Mouse (Mus musculus) splenic B cell, adult 2 months (primary cell): ENCODE results near the gene Ssc4d.

Experiments used
- DNase-seq: peaks from one replicate; pipeline ENCODE4 v3.0.0-alpha.2; 2011; ENCODE audit warnings: low read depth, low spot score
- H3K27me3 ChIP-seq: 2 replicates; pipeline ENCODE4 v1.6.1; 2012; ENCODE audit warnings: mild to moderate bottlenecking, low read length, moderate library complexity, mixed read lengths; ENCODE audit not compliant: control insufficient read depth, poor library complexity, insufficient read depth, severe bottlenecking
- H3K36me3 ChIP-seq: 2 replicates; pipeline ENCODE4 v1.6.1; 2012; ENCODE audit warnings: mild to moderate bottlenecking, low read length, moderate library complexity, mixed read lengths; ENCODE audit not compliant: control insufficient read depth, poor library complexity, insufficient read depth, severe bottlenecking

Ssc4d gene

GRCm38 (mm10) chr5:135974365-135974764, at the start of gene Ssc4d:
TSS of gene Ssc4d (minus strand) at chr5:135974531.
- H3K36me3 ChIP-seq, result no peaks in the 10 kb centered on the region
- no peaks in the 10 kb centered on the region for H3K27me3 ChIP-seq
- no peak for DNase-seq

GRCm38 (mm10) chr5:136019907-136020306, 45.6 kb upstream of the Ssc4d start:
- Histone ChIP-seq H3K27me3 (no peaks in the 10 kb centered on the region), H3K36me3 (peaks cover 3% of the 10 kb centered on the region; the same call in 1 of the 2 replicates)
- no peak for DNase-seq

- H3K27me3 ChIP-seq, result no peaks in the 10 kb centered on the region
- DNase-seq, result no peak
- peaks cover 3% of the 10 kb centered on the region; the same call in 1 of the 2 replicates for H3K36me3 ChIP-seq
Observed at GRCm38 (mm10) chr5:136018726-136019125, 44.4 kb upstream of the Ssc4d start.

GRCm38 (mm10) chr5:136017262-136017661, 42.9 kb upstream of the Ssc4d start:
- H3K36me3 ChIP-seq, result peaks cover 3% of the 10 kb centered on the region; the same call in 1 of the 2 replicates
- H3K27me3 ChIP-seq, result no peaks in the 10 kb centered on the region
- no peak for DNase-seq

DNA sequence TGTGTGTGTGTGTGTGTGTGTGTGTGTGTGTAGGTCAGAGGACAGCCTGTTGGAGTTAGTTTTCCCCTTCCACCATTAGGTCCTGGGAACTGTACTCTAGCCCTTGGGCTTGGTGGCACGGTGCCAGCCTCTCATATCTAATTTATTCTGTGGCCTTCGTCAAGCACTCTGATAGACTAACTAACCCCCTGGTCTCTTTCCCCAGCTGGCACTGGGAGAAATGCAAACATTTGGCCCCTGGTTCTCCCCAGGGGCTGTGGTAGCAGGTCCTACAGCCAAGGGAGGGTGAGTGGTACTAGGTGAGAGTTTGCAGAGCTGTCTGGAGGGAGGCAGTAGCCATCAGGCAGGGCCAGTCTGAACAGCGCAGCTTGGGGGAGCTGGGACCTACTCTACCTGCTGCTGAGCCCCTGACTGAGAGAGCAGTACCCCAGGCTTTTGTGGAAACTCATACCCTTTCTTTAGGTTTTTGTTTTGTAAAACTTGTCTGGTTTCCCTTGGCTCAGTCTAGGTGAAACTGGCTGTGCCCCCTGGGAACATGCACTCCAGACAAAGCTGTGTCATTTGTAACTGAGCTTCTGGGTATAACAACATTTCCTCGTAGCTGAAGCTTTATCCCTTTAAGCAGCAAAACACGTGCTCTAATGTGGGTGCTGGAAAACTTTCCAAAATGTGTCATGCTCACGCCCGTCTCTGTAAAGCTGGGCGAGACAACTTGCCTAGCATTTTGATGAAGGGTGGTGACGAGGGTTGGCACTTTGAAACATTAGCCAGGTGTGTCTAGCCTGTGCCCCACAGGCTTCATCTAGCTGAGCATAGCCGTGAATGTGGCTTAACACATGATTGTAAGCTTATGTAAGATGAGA, 41.9 kb upstream of the Ssc4d start:
- peaks cover 5% of the 10 kb centered on the region for H3K36me3 ChIP-seq
- no peak for DNase-seq
- no peaks in the 10 kb centered on the region for H3K27me3 ChIP-seq

GRCm38 (mm10) chr5:136015586-136015985, 41.3 kb upstream of the Ssc4d start:
- Histone ChIP-seq H3K36me3 (peaks cover 5% of the 10 kb centered on the region), H3K27me3 (no peaks in the 10 kb centered on the region)
- no peak for DNase-seq

GRCm38 (mm10) chr5:136014877-136015276, 40.5 kb upstream of the Ssc4d start:
- H3K36me3 ChIP-seq, result peaks cover 5% of the 10 kb centered on the region
- no peak for DNase-seq
- H3K27me3 ChIP-seq, result no peaks in the 10 kb centered on the region

GRCm38 (mm10) chr5:136007745-136008144, 33.4 kb upstream of the Ssc4d start:
- no peak for DNase-seq
- Histone ChIP-seq H3K36me3 (peaks cover 2% of the 10 kb centered on the region), H3K27me3 (no peaks in the 10 kb centered on the region)

DNA sequence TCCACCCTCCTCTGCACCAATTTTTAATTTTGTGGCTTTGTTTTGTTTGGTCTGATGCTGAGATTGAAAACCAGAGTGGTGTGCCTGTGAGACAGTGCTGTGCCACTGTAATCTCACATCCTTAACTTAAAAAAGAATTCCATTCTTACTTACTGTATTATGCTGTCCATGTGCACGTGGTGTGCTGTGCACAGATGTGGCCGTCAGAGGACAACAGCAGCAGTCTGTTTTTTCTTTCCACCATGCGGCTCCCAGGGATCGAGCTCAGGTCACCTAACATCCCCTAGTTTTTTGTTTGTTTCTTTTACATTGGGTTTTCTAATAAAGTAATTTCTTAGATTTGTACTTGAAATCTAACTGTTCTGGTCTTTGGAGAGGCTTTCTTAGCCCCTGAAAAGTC, 30.2 kb upstream of the Ssc4d start:
- H3K36me3 ChIP-seq, result no peaks in the 10 kb centered on the region
- H3K27me3 ChIP-seq, result no peaks in the 10 kb centered on the region
- DNase-seq, result no peak

- Histone ChIP-seq H3K27me3 (no peaks in the 10 kb centered on the region), H3K36me3 (peaks cover 3% of the 10 kb centered on the region)
Observed at GRCm38 (mm10) chr5:136002751-136003151, 28.4 kb upstream of the Ssc4d start.

DNA sequence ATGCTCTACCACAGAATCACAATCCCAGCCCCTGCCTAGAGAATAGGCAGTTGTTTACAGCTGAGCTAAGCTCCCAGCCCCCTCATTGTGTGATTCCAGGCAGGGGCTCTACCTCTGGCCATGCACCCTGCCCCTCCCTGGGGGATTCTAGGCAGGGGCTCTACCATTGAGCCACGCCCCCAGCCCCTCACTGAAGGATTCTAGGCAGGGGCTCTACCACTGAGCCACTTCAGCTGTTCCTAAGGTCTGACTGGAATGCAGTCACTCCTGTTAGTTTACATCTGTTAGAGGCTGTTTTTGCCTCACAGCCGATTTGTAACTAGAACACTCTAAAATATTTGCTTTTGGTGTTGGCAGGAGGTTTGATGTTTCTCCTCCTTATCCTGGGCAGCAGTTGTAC, 28.0 kb upstream of the Ssc4d start:
- DNase-seq, result no peak
- Histone ChIP-seq H3K36me3 (peaks cover 3% of the 10 kb centered on the region), H3K27me3 (no peaks in the 10 kb centered on the region)

More at GRCm38 (mm10) chr5:136002751-136003151, 28.4 kb upstream of the Ssc4d start:
- no peak for DNase-seq

DNA sequence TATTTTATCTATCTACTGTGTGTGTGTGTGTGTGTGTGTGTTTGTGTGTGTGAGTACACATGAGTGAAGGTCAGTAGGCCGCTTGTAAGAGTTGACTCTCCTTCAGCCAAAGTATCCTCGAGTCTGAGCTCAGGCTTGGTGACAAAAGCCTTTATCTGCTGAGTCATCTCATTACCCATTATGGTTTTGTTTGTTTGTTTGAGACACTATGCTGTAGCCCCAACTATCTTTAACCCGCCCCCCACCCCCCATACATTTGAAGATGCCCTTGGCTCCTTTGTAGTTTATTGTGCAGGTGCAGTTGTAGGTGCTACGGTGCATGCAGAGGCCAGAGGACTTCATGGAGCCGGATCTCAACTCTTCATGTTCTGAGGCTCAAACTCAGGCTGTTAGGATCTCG, 26.9 kb upstream of the Ssc4d start:
- H3K27me3 ChIP-seq, result no peaks in the 10 kb centered on the region
- DNase-seq, result no peak

GRCm38 (mm10) chr5:135996162-135996561, 21.8 kb upstream of the Ssc4d start:
- no peaks in the 10 kb centered on the region for H3K27me3 ChIP-seq
- peaks cover 7% of the 10 kb centered on the region for H3K36me3 ChIP-seq
- no peak for DNase-seq

More for the DNA sequence above, 26.9 kb upstream of the Ssc4d start:
- peaks cover 7% of the 10 kb centered on the region for H3K36me3 ChIP-seq

DNA sequence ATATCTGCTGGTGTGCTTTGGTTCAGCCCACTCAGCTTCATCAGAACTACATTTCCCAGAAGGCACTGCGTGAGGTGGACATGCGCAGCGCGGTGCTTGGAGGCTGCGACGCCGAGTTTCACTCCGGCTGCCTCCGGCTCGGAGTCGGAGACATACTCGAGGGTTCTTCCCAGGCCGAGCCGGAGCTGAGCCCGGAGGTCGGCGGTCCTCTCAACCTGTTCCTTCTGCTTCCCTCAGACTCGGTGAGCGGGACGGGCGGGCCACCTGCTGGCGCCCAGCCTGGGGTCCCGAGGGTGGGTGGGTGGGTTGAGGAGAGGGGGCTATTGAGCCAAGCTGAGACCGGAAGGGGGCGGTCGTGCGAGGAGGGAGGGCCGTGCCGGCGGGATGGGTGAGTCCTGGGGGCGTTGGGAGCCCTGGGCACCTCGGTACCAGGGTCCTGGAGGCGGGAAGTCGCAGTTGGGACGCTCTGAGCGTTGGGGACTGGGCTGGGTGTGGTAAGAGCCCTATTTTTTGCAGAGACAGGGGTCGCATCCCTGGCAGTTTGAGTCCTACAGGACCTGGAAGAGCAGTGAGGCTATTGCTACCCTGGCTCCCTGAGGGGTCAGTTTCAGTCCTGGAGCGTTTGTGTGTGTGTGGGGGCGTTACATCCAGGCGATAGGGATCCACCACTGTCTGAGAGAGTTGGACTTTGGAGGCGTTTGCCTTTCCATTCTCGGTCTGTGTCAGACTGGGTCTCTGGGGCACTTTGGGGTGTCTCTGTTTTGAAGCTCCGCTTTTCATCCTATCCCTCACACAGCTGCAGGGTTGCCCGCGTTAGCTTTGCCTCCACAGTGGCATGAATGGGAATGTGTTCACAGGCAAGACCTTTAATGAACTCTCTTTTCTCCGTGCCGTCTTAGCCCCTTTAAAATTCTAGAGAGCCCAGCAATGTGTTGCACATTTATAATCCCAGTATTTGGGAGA, 20.7 kb upstream of the Ssc4d start, which contains the start of gene Dtx2:
TSS of gene Dtx2 (plus strand) at position 76 of the 963 bp plus-strand sequence.
- Histone ChIP-seq H3K36me3 (peaks cover 7% of the 10 kb centered on the region), H3K27me3 (no peaks in the 10 kb centered on the region)
- peak; percentile 94 for DNase-seq

- no peaks in the 10 kb centered on the region for H3K27me3 ChIP-seq
- peaks cover 7% of the 10 kb centered on the region for H3K36me3 ChIP-seq
- DNase-seq, result no peak
Observed at GRCm38 (mm10) chr5:135994335-135994724, 20.0 kb upstream of the Ssc4d start.
